Mouse (Mus musculus): ENCODE measurements around the gene Serhl. TPM values are rescaled to one million over a fixed set of nuclear protein-coding genes. Genes with fewer than 3 reads are reported as not detected.
A peak's percentile ranks its signal among the peaks of the same experiment; 100 is the strongest.
"Not testable (repeated sequence)": the region's sequence is repeated elsewhere in the genome, so short reads cannot be mapped to it uniquely, and the experiment has no call there.

Gene Serhl
- polyA plus RNA-seq, 1 experiment: 82.9 TPM

- Histone ChIP-seq H3K4me1 (replicated peaks; ENCODE audit: control insufficient read depth, insufficient read depth, low read length) (0 out of 2 replicates have a peak, but pooled peaks cover 2% of the 10 kb centered on the region), H3K27me3 (ENCODE audit: control insufficient read depth, insufficient read depth, low read length) (no peaks in the 10 kb centered on the region), H3K4me3 (ENCODE audit: control insufficient read depth, insufficient read depth, low read length) (no peak overlapping the region), H3K36me3 (ENCODE audit: control insufficient read depth, insufficient read depth, low read length) (peaks cover 21% of the 10 kb centered on the region), H3K27ac (ENCODE audit: control insufficient read depth, insufficient read depth, low read length) (no peak overlapping the region)
- WGBS: 91% methylated on average over 6 of the region's 6 CpGs
- no peak for DNase-seq
- TF ChIP-seq POLR2A (IDR thresholded peaks at IDR 0.05; ENCODE audit: control insufficient read depth, extremely low read depth, insufficient read depth, low read length, poor library complexity) (no peak), CTCF (IDR thresholded peaks at IDR 0.05; ENCODE audit: borderline replicate concordance, control insufficient read depth, extremely low read depth, insufficient read depth, low read length, poor library complexity) (no peak)
Measured at GRCm38 (mm10) chr15:83115071-83115470, 25.8 kb downstream of the Serhl start.

DNA sequence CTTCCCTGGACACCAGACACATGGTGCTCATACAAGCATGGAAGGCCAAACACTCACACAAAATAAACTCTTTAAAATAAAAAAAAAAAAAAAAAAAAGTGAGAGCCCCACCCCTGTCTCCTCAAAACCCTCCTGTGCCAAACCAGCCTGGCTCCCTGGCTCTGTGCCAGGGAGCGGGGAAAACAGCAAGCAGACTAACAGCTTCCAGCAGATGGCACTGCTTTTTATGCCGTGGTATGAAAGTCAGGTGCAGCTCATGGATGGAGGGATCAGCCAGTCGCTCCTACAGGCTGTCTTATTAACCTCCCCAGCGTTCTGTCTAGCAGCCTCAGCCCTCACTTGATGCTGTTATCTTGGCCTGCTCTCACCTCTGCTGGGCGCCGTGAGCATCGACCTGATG lies 29.1 kb downstream of the Serhl start:
- 0 out of 2 replicates have a peak, but pooled peaks have one; percentile 22 for TF ChIP-seq CTCF (IDR thresholded peaks at IDR 0.05; ENCODE audit: borderline replicate concordance, control insufficient read depth, extremely low read depth, insufficient read depth, low read length, poor library complexity)
- no peak for TF ChIP-seq POLR2A (IDR thresholded peaks at IDR 0.05; ENCODE audit: control insufficient read depth, extremely low read depth, insufficient read depth, low read length, poor library complexity)
- Histone ChIP-seq H3K4me3 (ENCODE audit: control insufficient read depth, insufficient read depth, low read length) (no peak overlapping the region), H3K27ac (ENCODE audit: control insufficient read depth, insufficient read depth, low read length) (no peak overlapping the region), H3K4me1 (replicated peaks; ENCODE audit: control insufficient read depth, insufficient read depth, low read length) (peaks cover 6% of the 10 kb centered on the region), H3K36me3 (ENCODE audit: control insufficient read depth, insufficient read depth, low read length) (peaks cover 21% of the 10 kb centered on the region), H3K27me3 (ENCODE audit: control insufficient read depth, insufficient read depth, low read length) (no peaks in the 10 kb centered on the region)
- 72% methylated on average over 7 of the region's 7 CpGs for WGBS
- no peak for DNase-seq

- 5% methylated on average over 43 of the region's 43 CpGs for WGBS
- Histone ChIP-seq H3K4me1 (replicated peaks; ENCODE audit: control insufficient read depth, insufficient read depth, low read length) (peaks cover 6% of the 10 kb centered on the region), H3K4me3 (ENCODE audit: control insufficient read depth, insufficient read depth, low read length) (peak overlapping the region; percentile 79), H3K27ac (ENCODE audit: control insufficient read depth, insufficient read depth, low read length) (peak overlapping the region; percentile 43; the same call in 1 of the 2 replicates), H3K36me3 (ENCODE audit: control insufficient read depth, insufficient read depth, low read length) (peaks cover 25% of the 10 kb centered on the region), H3K27me3 (ENCODE audit: control insufficient read depth, insufficient read depth, low read length) (no peaks in the 10 kb centered on the region)
- TF ChIP-seq CTCF (IDR thresholded peaks at IDR 0.05; ENCODE audit: borderline replicate concordance, control insufficient read depth, extremely low read depth, insufficient read depth, low read length, poor library complexity): no peak
- no peak for TF ChIP-seq POLR2A (IDR thresholded peaks at IDR 0.05; ENCODE audit: control insufficient read depth, extremely low read depth, insufficient read depth, low read length, poor library complexity)
- peak; percentile 60 for DNase-seq
Measured at GRCm38 (mm10) chr15:83121709-83122565, 32.6 kb downstream of the Serhl start.

GRCm38 (mm10) chr15:83122566-83123145 lies 33.4 kb downstream of the Serhl start, which contains the start of gene Rrp7a:
Gene Rrp7a (minus strand): TSS chr15:83122801.
- H3K4me1 ChIP-seq (replicated peaks; ENCODE audit: control insufficient read depth, insufficient read depth, low read length): peaks cover 6% of the 10 kb centered on the region
- peak; percentile 88 for DNase-seq
- H3K27ac ChIP-seq (ENCODE audit: control insufficient read depth, insufficient read depth, low read length): peak within 1 kb of the TSS; percentile 43; the same call in 1 of the 2 replicates
- H3K4me3 ChIP-seq (ENCODE audit: control insufficient read depth, insufficient read depth, low read length): peak within 1 kb of the TSS; percentile 79
- H3K36me3 ChIP-seq (ENCODE audit: control insufficient read depth, insufficient read depth, low read length): peaks cover 26% of the 10 kb centered on the region
- 3% methylated on average over 32 of the region's 32 CpGs for WGBS
- H3K27me3 ChIP-seq (ENCODE audit: control insufficient read depth, insufficient read depth, low read length): no peaks in the 10 kb centered on the region
- TF ChIP-seq POLR2A (IDR thresholded peaks at IDR 0.05; ENCODE audit: control insufficient read depth, extremely low read depth, insufficient read depth, low read length, poor library complexity): peak; percentile 57; the same call in 1 of the 2 replicates
- 0 out of 2 replicates have a peak, but pooled peaks have one; percentile 53 for TF ChIP-seq CTCF (IDR thresholded peaks at IDR 0.05; ENCODE audit: borderline replicate concordance, control insufficient read depth, extremely low read depth, insufficient read depth, low read length, poor library complexity)

DNA sequence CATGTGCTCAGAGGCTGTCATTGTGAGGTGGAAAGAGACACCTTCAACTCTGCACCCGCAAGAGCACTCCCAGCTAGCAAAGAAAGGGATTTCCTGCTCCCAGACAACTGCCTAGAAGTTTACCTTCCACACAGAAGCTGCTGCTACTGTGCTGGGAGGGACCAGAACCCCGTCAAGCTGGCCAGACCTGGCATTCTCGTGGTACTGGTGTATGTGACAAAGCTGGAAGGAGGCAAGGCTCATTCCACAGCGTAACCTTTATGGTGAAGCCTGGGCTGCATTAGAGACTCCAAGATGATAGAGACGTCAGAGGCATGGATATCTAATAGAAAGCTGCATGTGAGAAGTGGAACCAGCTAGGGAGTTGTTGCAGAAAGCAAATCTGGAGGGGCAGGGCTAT lies 35.3 kb downstream of the Serhl start:
- Histone ChIP-seq H3K4me1 (replicated peaks; ENCODE audit: control insufficient read depth, insufficient read depth, low read length) (peaks cover 6% of the 10 kb centered on the region), H3K4me3 (ENCODE audit: control insufficient read depth, insufficient read depth, low read length) (no peak overlapping the region), H3K27ac (ENCODE audit: control insufficient read depth, insufficient read depth, low read length) (no peak overlapping the region), H3K36me3 (ENCODE audit: control insufficient read depth, insufficient read depth, low read length) (peaks cover 35% of the 10 kb centered on the region), H3K27me3 (ENCODE audit: control insufficient read depth, insufficient read depth, low read length) (no peaks in the 10 kb centered on the region)
- no peak for DNase-seq
- WGBS: 94% methylated on average over 5 of the region's 5 CpGs
- TF ChIP-seq CTCF (IDR thresholded peaks at IDR 0.05; ENCODE audit: borderline replicate concordance, control insufficient read depth, extremely low read depth, insufficient read depth, low read length, poor library complexity) (no peak), POLR2A (IDR thresholded peaks at IDR 0.05; ENCODE audit: control insufficient read depth, extremely low read depth, insufficient read depth, low read length, poor library complexity) (no peak)

DNA sequence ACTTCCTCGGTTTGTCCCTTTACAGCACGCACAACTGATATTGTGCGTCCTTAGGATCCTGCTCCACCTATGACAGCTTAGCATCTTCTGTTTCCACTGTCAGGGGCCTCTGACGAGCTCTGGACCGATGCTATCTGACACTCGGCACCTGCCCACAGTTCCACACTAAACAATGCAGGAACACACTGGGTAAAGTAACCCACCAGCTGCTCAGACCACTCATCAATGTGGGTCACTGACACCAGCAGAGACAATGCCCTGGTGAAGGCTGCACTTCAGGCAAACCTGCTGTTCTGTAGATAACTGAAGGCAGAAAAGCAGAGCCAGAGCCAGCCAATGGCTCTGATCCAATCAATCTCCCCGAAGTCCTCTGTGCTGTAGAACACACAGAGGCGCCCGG lies 37.3 kb downstream of the Serhl start:
- H3K4me3 ChIP-seq (ENCODE audit: control insufficient read depth, insufficient read depth, low read length): no peak overlapping the region
- peaks cover 4% of the 10 kb centered on the region for H3K4me1 ChIP-seq (replicated peaks; ENCODE audit: control insufficient read depth, insufficient read depth, low read length)
- no peak for DNase-seq
- no peak overlapping the region for H3K27ac ChIP-seq (ENCODE audit: control insufficient read depth, insufficient read depth, low read length)
- H3K27me3 ChIP-seq (ENCODE audit: control insufficient read depth, insufficient read depth, low read length): no peaks in the 10 kb centered on the region
- TF ChIP-seq CTCF (IDR thresholded peaks at IDR 0.05; ENCODE audit: borderline replicate concordance, control insufficient read depth, extremely low read depth, insufficient read depth, low read length, poor library complexity) (no peak), POLR2A (IDR thresholded peaks at IDR 0.05; ENCODE audit: control insufficient read depth, extremely low read depth, insufficient read depth, low read length, poor library complexity) (no peak)
- WGBS: 96% methylated on average over 9 of the region's 9 CpGs
- peaks cover 54% of the 10 kb centered on the region for H3K36me3 ChIP-seq (ENCODE audit: control insufficient read depth, insufficient read depth, low read length)

GRCm38 (mm10) chr15:83127037-83127436 lies 37.7 kb downstream of the Serhl start:
- not testable (repeated sequence) for H3K27me3 ChIP-seq (ENCODE audit: control insufficient read depth, insufficient read depth, low read length); H3K27ac ChIP-seq (ENCODE audit: control insufficient read depth, insufficient read depth, low read length); H3K4me3 ChIP-seq (ENCODE audit: control insufficient read depth, insufficient read depth, low read length); H3K4me1 ChIP-seq (replicated peaks; ENCODE audit: control insufficient read depth, insufficient read depth, low read length); DNase-seq
- peaks cover 59% of the 10 kb centered on the region for H3K36me3 ChIP-seq (ENCODE audit: control insufficient read depth, insufficient read depth, low read length)
- WGBS: 99% methylated on average over 3 of the region's 3 CpGs
